Mouse (Mus musculus) cerebellum, postnatal 10 days (tissue): ENCODE results near the gene 4930558K02Rik.

Experiments
- DNase-seq, 2 experiments: peaks; one replicate each; pipeline ENCODE4 v3.0.0; 2021; ENCODE audit warnings: mixed read lengths in 2 of 2

The 4930558K02Rik gene

GRCm38 (mm10) chr1:161942082-161942481 lies 37.4 kb downstream of the 4930558K02Rik start:
- DNase-seq: no peak

GRCm38 (mm10) chr1:161932286-161932685 lies 47.1 kb downstream of the 4930558K02Rik start:
- DNase-seq: no peak

GRCm38 (mm10) chr1:161931817-161932216 lies 47.6 kb downstream of the 4930558K02Rik start:
- peak; percentile 11 to 23 for DNase-seq

GRCm38 (mm10) chr1:161931313-161931712 lies 48.1 kb downstream of the 4930558K02Rik start:
- DNase-seq: no peak

GRCm38 (mm10) chr1:161927976-161928375 lies 51.5 kb downstream of the 4930558K02Rik start:
- no peak for DNase-seq

GRCm38 (mm10) chr1:161925281-161925805 lies 54.1 kb downstream of the 4930558K02Rik start:
- peak; percentile 75 to 77 for DNase-seq

GRCm38 (mm10) chr1:161924321-161924720 lies 55.1 kb downstream of the 4930558K02Rik start:
- DNase-seq: no peak

GRCm38 (mm10) chr1:161921928-161922327 lies 57.5 kb downstream of the 4930558K02Rik start:
- DNase-seq: no peak

GRCm38 (mm10) chr1:161920475-161921454 lies 58.7 kb downstream of the 4930558K02Rik start:
- DNase-seq: no peak

GRCm38 (mm10) chr1:161919594-161919993 lies 59.8 kb downstream of the 4930558K02Rik start:
- DNase-seq: no peak

- DNase-seq: no peak
These were observed 60.6 kb downstream of the 4930558K02Rik start for GRCm38 (mm10) chr1:161918682-161919372.

GRCm38 (mm10) chr1:161917940-161918484 lies 61.4 kb downstream of the 4930558K02Rik start:
- no peak for DNase-seq

- no peak for DNase-seq
These were observed 63.4 kb downstream of the 4930558K02Rik start for GRCm38 (mm10) chr1:161916036-161916435.

GRCm38 (mm10) chr1:161913648-161913984 lies 65.8 kb downstream of the 4930558K02Rik start:
- no peak for DNase-seq

- peak in 1 of 2 experiments; percentile 9 for DNase-seq
These were observed 66.3 kb downstream of the 4930558K02Rik start for GRCm38 (mm10) chr1:161912940-161913647.

- DNase-seq: no peak
These were observed 70.4 kb downstream of the 4930558K02Rik start for GRCm38 (mm10) chr1:161909074-161909473.

GRCm38 (mm10) chr1:161907795-161908457 lies 71.5 kb downstream of the 4930558K02Rik start:
- DNase-seq: no peak

- DNase-seq: no peak
These were observed 72.3 kb downstream of the 4930558K02Rik start for GRCm38 (mm10) chr1:161907111-161907510.

GRCm38 (mm10) chr1:161902692-161903452 lies 76.6 kb downstream of the 4930558K02Rik start:
- DNase-seq: no peak

- DNase-seq: no peak
These were observed 79.3 kb downstream of the 4930558K02Rik start for GRCm38 (mm10) chr1:161900129-161900528.

- DNase-seq: no peak
These were observed 82.2 kb downstream of the 4930558K02Rik start for GRCm38 (mm10) chr1:161897235-161897634.
